Mouse (Mus musculus) liver, postnatal 0 days (tissue): ENCODE measurements around the gene Cmtm7.

Experiments used
- CTCF ChIP-seq: sonication (generic); IDR thresholded peaks from 2 replicates; pipeline ENCODE4 v1.5.1; 2016; ENCODE audit warnings: antibody characterized with exemption, low read depth
- EP300 ChIP-seq: IDR thresholded peaks from 2 replicates; pipeline ENCODE4 v1.6.1; 2016; ENCODE audit warnings: antibody characterized with exemption, low read depth, mild to moderate bottlenecking

- TF ChIP-seq CTCF = no peak
- TF ChIP-seq EP300 = no peak
Measured at GRCm38 (mm10) chr9:114745163-114745562, 36.5 kb downstream of the Cmtm7 start.
